Mouse (Mus musculus) layer of hippocampus, adult 2 months (tissue): Measurements from ENCODE around the gene Gm15737. TPM values are rescaled to one million over a fixed set of nuclear protein-coding genes. Genes with fewer than 3 reads are reported as not detected.

ENCODE experiments used
- DNase-seq, 2 experiments: peaks; one replicate each; pipeline ENCODE4 v3.0.0; 2022; ENCODE audit warnings: low spot score in 2 of 2
- H3K27ac ChIP-seq: fragments of 200-600 bp; 2 replicates; pipeline ENCODE4 v1.8.1; 2022
- H3K4me3 ChIP-seq: fragments of 200-600 bp; 2 replicates; pipeline ENCODE4 v1.8.1; 2022; ENCODE audit warnings: mild to moderate bottlenecking
- CTCF ChIP-seq: fragments of 200-600 bp; conservative IDR thresholded peaks from 2 replicates; pipeline ENCODE4 v1.8.1; 2022; ENCODE audit warnings: antibody characterized with exemption, mild to moderate bottlenecking, moderate library complexity
- total RNA-seq, 2 experiments: library from RNA; stranded (reverse); gene quantifications; 2 replicates each; pipeline ENCODE4 v1.2.3; 2021

Gm15737 gene
- total RNA-seq, 2 experiments from 2014 or later = not detected

GRCm38 (mm10) chr6:92857761-92858160 is 11.4 kb upstream of the Gm15737 start:
- no peak for TF ChIP-seq CTCF
- Histone ChIP-seq H3K4me3 (no peak overlapping the region), H3K27ac (no peak overlapping the region)
- DNase-seq = no peak

- DNase-seq = no peak
Observed at GRCm38 (mm10) chr6:92858721-92859510, 10.2 kb upstream of the Gm15737 start.

GRCm38 (mm10) chr6:92860285-92860912 is 8.8 kb upstream of the Gm15737 start:
- no peak for DNase-seq
- no peak overlapping the region for H3K27ac ChIP-seq
- no peak for TF ChIP-seq CTCF
- H3K4me3 ChIP-seq = no peak overlapping the region

More at GRCm38 (mm10) chr6:92858721-92859510, 10.2 kb upstream of the Gm15737 start:
- no peak for TF ChIP-seq CTCF
- no peak overlapping the region for H3K4me3 ChIP-seq
- no peak overlapping the region for H3K27ac ChIP-seq

DNA sequence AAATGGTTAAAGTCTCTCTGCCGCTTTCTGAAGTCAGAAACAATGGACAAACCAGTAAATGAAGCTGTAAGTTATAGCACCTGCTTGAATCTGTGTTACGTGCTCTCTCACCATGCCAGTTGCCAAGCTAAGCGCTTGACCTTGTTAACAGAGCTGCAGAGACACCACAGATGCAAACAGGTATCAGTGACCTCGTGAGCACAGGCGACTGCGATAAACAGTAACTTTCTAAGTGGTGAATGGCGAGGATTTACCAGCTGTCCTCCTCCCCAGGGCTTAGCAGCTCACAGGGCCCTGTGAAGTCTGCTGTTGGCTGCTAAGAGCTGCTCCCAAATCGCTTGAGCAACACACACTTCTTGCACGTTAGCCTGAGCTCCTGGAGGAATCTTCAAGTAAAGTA is 6.6 kb upstream of the Gm15737 start:
- Histone ChIP-seq H3K4me3 (no peak overlapping the region), H3K27ac (no peak overlapping the region)
- DNase-seq = no peak
- TF ChIP-seq CTCF = no peak

GRCm38 (mm10) chr6:92869582-92870219 is 544 bp downstream of the Gm15737 start:
- DNase-seq = no peak
- H3K4me3 ChIP-seq = no peak overlapping the region
- peak overlapping the region; percentile 63 for H3K27ac ChIP-seq
- TF ChIP-seq CTCF = no peak

DNA sequence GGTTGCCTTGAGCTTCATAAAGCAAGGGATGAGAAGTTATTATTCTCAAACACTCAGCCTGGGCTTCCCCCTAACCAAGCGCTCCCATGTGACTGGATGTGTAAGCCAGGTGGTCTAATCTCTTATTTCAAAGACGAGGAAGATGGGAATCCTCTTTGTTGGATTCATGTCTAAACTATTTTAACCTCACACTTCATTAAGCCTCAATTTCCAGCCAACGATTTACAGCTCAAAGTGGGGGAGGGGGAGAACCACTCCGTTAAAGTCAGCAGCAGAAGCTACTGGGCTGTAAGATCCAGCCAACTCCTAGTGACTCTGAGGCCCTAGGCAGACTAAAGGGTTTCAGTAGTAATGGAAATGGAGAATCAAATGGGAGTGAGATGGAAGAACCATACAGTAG is 2.7 kb downstream of the Gm15737 start:
- DNase-seq = no peak

GRCm38 (mm10) chr6:92872766-92873165 is 3.6 kb downstream of the Gm15737 start:
- Histone ChIP-seq H3K4me3 (no peak overlapping the region), H3K27ac (no peak overlapping the region)
- no peak for DNase-seq
- TF ChIP-seq CTCF = no peak

More for the DNA sequence above, 2.7 kb downstream of the Gm15737 start:
- Histone ChIP-seq H3K27ac (no peak overlapping the region), H3K4me3 (no peak overlapping the region)
- TF ChIP-seq CTCF = no peak

- no peak for TF ChIP-seq CTCF
- Histone ChIP-seq H3K27ac (no peak overlapping the region), H3K4me3 (no peak overlapping the region)
- no peak for DNase-seq
Observed at GRCm38 (mm10) chr6:92874854-92875253, 5.7 kb downstream of the Gm15737 start.

DNA sequence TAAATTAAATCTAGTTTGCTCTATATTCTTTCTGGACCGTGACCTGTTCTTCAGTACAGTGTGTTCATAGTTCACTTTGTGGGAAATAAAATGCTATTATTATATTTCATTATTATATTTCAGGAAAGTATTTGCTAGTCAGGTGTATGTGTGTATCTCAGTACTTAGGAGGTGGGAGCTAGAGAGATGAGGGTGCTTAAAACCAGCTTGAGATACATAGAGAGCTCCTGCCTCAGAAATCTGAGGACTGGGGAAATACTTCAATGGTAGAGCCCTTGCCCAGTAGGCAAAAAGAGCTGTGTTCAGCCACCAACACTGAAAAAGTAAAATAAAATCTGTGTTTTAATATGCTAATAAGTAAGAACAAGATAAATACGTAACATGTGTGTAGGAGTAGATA is 6.2 kb downstream of the Gm15737 start:
- TF ChIP-seq CTCF = no peak
- no peak for DNase-seq
- Histone ChIP-seq H3K4me3 (no peak overlapping the region), H3K27ac (no peak overlapping the region)

- H3K27ac ChIP-seq = no peak overlapping the region
- no peak for TF ChIP-seq CTCF
- no peak for DNase-seq
- H3K4me3 ChIP-seq = no peak overlapping the region
Observed at GRCm38 (mm10) chr6:92876121-92876520, 7.0 kb downstream of the Gm15737 start.

DNA sequence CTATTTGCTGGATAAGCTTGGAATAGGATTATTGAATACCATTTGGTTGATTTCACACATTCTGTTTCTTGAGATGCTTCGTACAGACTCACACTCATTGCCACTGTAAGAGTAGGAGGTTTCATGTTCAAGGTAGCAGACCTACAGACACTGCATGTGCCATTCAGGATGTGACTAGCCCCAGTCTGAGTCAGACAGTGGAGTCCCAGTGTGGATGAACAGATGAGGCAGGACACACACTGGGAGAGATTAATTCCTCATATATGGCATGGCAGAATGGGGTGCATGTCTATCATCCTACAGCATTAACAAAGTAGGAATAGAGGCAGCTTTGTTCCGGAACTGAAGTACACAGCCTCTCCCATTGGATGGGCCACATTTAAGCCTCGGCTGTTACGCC is 8.1 kb downstream of the Gm15737 start:
- no peak overlapping the region for H3K4me3 ChIP-seq
- TF ChIP-seq CTCF = no peak
- H3K27ac ChIP-seq = no peak overlapping the region
- no peak for DNase-seq

DNA sequence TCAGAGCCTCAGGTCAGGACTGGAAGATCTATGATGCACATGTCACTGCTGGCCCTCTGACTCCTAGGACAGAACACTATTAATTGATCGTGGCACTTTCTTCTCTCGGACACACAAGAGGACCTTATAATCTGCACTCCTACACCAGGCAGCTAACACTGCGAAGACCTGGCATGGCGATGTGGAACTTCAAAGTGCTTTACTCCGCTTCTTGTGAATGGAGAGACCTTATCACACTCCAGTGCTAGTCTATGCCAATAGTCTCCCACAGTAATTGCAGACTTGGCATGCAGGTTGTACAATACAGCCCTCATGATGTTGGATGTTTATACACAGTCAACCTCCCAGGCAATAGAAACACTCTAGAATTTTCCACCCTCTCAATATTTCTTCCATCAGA is 9.6 kb downstream of the Gm15737 start:
- Histone ChIP-seq H3K4me3 (no peak overlapping the region), H3K27ac (no peak overlapping the region)
- DNase-seq = no peak
- no peak for TF ChIP-seq CTCF

GRCm38 (mm10) chr6:92879700-92880265 is 10.6 kb downstream of the Gm15737 start:
- no peak for TF ChIP-seq CTCF
- Histone ChIP-seq H3K27ac (no peak overlapping the region), H3K4me3 (no peak overlapping the region)
- no peak for DNase-seq
